Mouse (Mus musculus): ENCODE results near the gene Rbm18. TPM values are rescaled to one million over a fixed set of nuclear protein-coding genes. Genes with fewer than 3 reads are reported as not detected.

Gene Rbm18
- 5.8 and 18.2 TPM in 2 replicates for polyA plus RNA-seq (2012; rRNA removed; ENCODE audit: low replicate concordance)

DNA sequence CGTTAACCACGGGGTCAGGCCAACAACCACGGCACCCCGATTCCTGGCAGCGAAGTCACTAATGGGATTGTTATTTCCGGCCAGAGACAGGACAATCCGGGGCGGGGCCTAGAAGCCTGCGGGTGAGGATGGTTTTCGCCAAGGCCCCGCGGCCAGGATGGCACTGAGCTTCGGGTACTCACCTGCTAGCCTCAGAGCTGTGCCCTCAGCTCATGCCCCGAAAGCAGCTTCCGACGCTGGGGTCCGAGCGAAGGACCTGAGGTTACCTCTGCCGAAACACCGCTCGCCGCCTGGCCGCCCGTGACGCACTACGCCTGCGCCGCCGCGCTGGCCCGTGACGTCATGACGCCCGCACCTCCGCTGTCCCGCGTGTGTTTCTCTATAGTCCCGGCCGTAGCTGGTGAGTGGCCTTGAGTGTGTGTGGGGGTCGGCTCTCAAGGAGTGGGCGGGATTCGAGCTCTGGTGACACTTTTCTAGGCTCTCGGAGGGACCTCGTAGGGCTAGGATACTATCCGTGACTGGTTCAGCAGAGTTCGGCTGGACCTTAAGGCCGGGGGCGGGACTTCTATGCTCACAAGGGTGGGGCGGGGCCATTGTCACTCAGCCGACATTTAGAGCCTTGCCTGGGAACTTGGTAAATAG lies at the start of gene Rbm18, which contains the start of gene Mrrf:
Gene Rbm18, minus strand, starts transcription at position 474 of the 642 bp plus-strand sequence.
Gene Mrrf, plus strand, starts transcription at position 90 of the 642 bp plus-strand sequence.

DNA sequence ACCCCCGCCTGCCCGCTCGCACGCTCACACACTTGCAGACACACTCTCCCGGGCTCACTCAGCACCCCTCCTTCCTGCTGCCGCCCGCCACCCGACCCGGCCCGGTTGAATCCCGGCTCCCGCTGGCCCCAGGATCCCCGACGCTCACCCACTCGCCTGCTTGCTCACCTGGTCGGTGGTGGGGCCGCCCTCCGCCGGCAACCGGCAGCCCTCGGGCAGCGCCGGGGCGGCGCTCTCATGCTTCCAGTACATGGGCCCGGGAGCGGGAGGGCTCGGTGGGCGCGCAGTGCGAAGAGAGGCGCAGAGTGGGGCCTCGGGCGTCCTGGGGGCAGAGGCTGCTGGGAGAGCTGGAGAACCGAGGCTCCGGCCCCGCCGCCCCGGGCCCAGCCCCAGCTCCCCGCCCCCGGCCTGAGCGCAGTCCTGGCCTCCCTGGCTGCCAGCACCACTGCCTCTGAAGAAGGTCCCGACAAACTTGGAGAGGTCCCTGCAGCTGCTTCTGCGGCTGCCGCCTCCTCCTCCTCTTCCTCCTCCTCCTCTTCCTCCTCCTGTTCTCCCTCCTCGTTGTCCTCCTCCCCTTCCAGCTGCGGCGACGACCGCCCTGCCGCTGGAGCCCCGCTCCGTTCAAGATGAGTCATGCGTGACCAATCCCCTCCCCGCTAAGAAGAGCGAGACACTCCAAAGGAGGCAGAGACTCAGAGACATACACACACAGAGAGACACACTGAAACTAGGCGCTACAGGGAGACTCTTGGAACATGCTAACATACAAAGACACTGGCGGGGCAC lies 31.4 kb downstream of the Rbm18 start, which contains the start of gene Lhx6:
Gene Lhx6, minus strand, starts transcription at position 453 of the 786 bp plus-strand sequence.

Other genes starting within 250 kb of the Rbm18 start
- gene Ttll11, start 156.9 kb downstream of the Rbm18 start, polyA plus RNA-seq (2012; rRNA removed; ENCODE audit: low replicate concordance), result 1.2 and 1.5 TPM in 2 replicates
- 67.3 and 104 TPM in 2 replicates for gene Ndufa8, start 87.4 kb downstream of the Rbm18 start, polyA plus RNA-seq (2012; rRNA removed; ENCODE audit: low replicate concordance)
- 0.37 TPM in 1 of 2 replicates, not detected in the other for gene Morn5, start 87.3 kb downstream of the Rbm18 start, polyA plus RNA-seq (2012; rRNA removed; ENCODE audit: low replicate concordance)
- 4.5 and 7.3 TPM in 2 replicates for gene Lhx6, start 31.4 kb downstream of the Rbm18 start, polyA plus RNA-seq (2012; rRNA removed; ENCODE audit: low replicate concordance)
- gene Mrrf, start 384 bp downstream of the Rbm18 start, polyA plus RNA-seq (2012; rRNA removed; ENCODE audit: low replicate concordance), result 27.4 and 42.5 TPM in 2 replicates
- gene Ptgs1, start 93.7 kb upstream of the Rbm18 start, polyA plus RNA-seq (2012; rRNA removed; ENCODE audit: low replicate concordance), result 19.5 and 30.0 TPM in 2 replicates
- gene Olfr338, start 236.7 kb upstream of the Rbm18 start, polyA plus RNA-seq (2012; rRNA removed; ENCODE audit: low replicate concordance), result not detected in 2 replicates

All from mammary gland, adult 2 months (tissue).